Mouse (Mus musculus) stomach, embryonic 16.5 days (tissue): Measurements from ENCODE around the gene Zfp57. TPM values are rescaled to one million over a fixed set of nuclear protein-coding genes. Genes with fewer than 3 reads are reported as not detected.

Experiments used
- ATAC-seq: fragments of 200-750 bp; cut with Nextera tagmentation; 2 replicates; pipeline ENCODE4 v1.8.0; 2017; ENCODE audit warnings: moderate number of reproducible peaks, moderate TSS enrichment; ENCODE audit not compliant: insufficient read depth, low FRiP score
- H3K27ac ChIP-seq: fragments of 300-500 bp; sonication (generic); 2 replicates; pipeline ENCODE4 v1.5.1; 2014; ENCODE audit warnings: low read length
- H3K27me3 ChIP-seq: fragments of 300-500 bp; sonication (generic); 2 replicates; pipeline ENCODE4 v1.6.1; 2014; ENCODE audit warnings: low read length, control low read depth, mixed read lengths; ENCODE audit not compliant: control insufficient read depth, insufficient read depth
- H3K36me3 ChIP-seq: fragments of 300-500 bp; sonication (generic); 2 replicates; pipeline ENCODE4 v1.6.1; 2014; ENCODE audit warnings: low read length; ENCODE audit not compliant: control insufficient read depth, insufficient read depth
- H3K4me1 ChIP-seq: fragments of 300-500 bp; sonication (generic); 2 replicates; pipeline ENCODE4 v1.6.1; 2014; ENCODE audit warnings: low read length, control low read depth, mixed read lengths; ENCODE audit not compliant: control insufficient read depth, insufficient read depth
- H3K4me2 ChIP-seq: fragments of 300-500 bp; sonication (generic); 2 replicates; pipeline ENCODE4 v1.6.1; 2014; ENCODE audit warnings: low read depth, low read length, mixed read lengths
- H3K4me3 ChIP-seq: fragments of 300-500 bp; sonication (generic); replicated peaks from 2 replicates; pipeline ENCODE4 v1.5.1; 2014; ENCODE audit warnings: mild to moderate bottlenecking, low read length
- H3K9ac ChIP-seq: fragments of 300-500 bp; sonication (generic); 2 replicates; pipeline ENCODE4 v1.6.1; 2014; ENCODE audit warnings: low read length
- H3K9me3 ChIP-seq: fragments of 300-500 bp; sonication (generic); replicated peaks from 2 replicates; pipeline ENCODE4 v1.6.1; 2016; ENCODE audit warnings: low read length, control low read depth; ENCODE audit not compliant: control insufficient read depth
- WGBS: fragments of 180-500 bp; shearing (Covaris S2); extraction: QIAGEN DNeasy Blood & Tissue Kit; methylation state at CpG from one replicate; pipeline ENCODE4 v1.1.7; 2014; 5-methylcytosine and 5-hydroxymethylcytosine counted together
- polyA plus RNA-seq: library from polyadenylated mRNA; unstranded; fragments of >200 nt; fragmentation: Nextera tagmentation; extraction: Ambion mirVana; gene quantifications from 2 replicates; pipeline ENCODE4 v1.2.1, GENCODE M21; 2015

Gene Zfp57
- 40.9 and 50.3 TPM in 2 replicates for polyA plus RNA-seq

DNA sequence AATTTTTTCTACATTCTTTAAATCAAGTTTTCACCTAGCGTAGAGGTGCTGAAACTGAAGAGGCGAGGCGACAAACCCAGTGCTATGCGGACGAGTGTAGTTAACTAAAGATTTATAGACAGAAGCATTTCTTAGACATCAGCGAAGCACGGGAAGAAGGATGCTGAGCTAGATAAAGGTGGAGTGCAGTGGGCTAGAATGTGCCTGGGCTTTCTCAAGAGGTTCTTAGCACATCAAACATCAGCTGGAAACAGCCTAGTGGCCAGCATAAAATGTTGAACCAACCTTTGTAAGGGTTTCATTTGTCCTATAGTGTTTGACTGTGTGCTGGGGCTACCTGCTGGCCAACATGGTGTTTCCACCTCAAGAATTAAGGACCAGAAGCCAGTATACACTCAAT is at the start of gene Zfp57:
Gene Zfp57 (plus strand): TSS at position 301 of the 400 bp plus-strand sequence.
- H3K4me2 ChIP-seq = peak within 1 kb of the TSS; percentile 90
- H3K4me1 ChIP-seq = no peaks in the 10 kb centered on the region
- ATAC-seq = no peak
- no peaks in the 10 kb centered on the region for H3K9me3 ChIP-seq
- 0 out of 2 replicates have a peak within 1 kb of the TSS, but pooled peaks have one; percentile 37 for H3K27ac ChIP-seq
- H3K27me3 ChIP-seq = no peaks in the 10 kb centered on the region
- no peaks in the 10 kb centered on the region for H3K36me3 ChIP-seq
- H3K9ac ChIP-seq = no peak within 1 kb of the TSS
- peak within 1 kb of the TSS; percentile 74 for H3K4me3 ChIP-seq
- WGBS = 92% methylated on average over 7 of the region's 7 CpGs

DNA sequence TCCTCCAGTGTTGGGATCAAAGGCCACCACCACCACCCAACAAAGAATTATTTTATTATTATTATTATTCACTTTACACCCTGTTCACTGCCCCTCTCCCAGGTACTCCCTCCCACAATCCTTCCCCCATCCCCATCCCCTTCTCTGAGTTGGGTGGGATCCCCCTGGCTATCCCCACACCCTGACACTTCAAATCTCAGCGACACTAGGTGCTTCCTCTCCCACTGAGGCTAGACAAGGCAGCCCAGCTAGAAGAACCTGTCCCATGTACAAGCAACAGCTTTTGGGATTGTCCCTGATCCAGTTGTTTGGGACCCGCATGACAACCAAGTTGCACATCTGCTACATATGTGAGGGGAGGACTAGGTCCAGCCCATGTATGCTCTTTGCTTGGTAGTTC is 48.3 kb upstream of the Zfp57 start:
- Histone ChIP-seq H3K27me3 (no peaks in the 10 kb centered on the region), H3K9me3 (no peaks in the 10 kb centered on the region), H3K36me3 (no peaks in the 10 kb centered on the region), H3K4me1 (peaks cover 9% of the 10 kb centered on the region), H3K4me2 (no peak overlapping the region), H3K9ac (no peak overlapping the region), H3K27ac (no peak overlapping the region), H3K4me3 (no peak overlapping the region)
- no peak for ATAC-seq
- 87% methylated on average over 2 of the region's 2 CpGs for WGBS

DNA sequence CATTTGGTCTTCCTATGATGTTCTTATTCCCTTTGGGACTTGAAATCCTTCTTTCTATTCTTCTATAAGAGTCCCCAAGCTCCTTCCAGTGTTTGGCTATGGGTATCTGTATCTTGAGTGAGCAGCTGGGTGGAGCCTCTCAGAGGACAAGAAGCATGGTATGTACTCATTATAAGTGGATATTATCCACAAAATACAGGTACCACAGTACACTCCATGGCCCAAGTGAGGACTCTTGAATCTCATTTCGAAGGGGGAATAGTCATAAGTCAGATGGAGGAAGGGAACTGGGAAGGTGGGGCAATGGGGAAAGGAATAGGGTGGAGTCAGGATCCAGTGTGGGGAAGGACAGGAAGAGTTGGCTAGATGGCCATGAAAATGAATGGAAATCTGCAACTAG is 47.9 kb upstream of the Zfp57 start:
- no peak overlapping the region for H3K4me3 ChIP-seq
- H3K36me3 ChIP-seq = no peaks in the 10 kb centered on the region
- no peaks in the 10 kb centered on the region for H3K27me3 ChIP-seq
- H3K9me3 ChIP-seq = no peaks in the 10 kb centered on the region
- H3K4me2 ChIP-seq = no peak overlapping the region
- H3K27ac ChIP-seq = no peak overlapping the region
- H3K9ac ChIP-seq = no peak overlapping the region
- 86% methylated on average over 1 of the region's 1 CpGs for WGBS
- H3K4me1 ChIP-seq = peaks cover 8% of the 10 kb centered on the region
- ATAC-seq = no peak

DNA sequence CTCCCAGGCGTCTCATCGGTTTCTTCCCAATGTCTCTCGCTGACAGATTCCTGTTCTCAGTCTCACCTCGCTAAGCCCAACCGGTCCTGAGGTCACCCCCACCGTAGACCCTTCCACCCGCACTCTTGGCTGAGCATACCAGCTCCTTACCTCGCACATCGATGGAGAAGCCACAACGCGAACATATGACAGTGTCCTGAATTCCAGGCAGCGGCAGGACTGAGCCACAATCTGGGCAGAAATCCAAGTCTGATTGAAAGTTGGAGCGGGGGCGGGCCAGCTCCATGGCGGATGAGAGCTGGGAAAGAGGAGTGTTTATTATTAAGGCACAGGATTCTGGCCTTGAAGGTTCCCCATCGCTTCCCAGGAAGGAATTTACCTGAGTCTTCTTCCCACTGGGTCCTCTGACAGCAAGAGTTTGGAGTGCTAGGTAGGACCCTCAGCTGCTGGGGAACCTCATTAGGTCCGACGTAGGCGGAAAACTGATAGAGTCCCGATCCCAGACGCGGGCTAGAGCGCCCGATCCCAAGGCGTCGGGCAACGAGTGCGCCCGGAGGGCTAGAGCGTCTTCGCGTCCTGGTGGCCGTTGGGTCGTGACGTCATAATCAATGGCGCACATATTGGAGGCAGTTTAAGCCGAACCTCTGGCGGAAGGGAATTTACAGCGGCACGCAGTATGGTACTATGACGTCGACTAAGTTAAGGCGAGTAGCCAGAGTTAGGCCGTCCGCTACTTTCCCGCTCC is 42.8 kb upstream of the Zfp57 start, which contains the start of the genes Znrd1 and Znrd1as:
Gene Znrd1 (minus strand): TSS at position 561 of the 745 bp plus-strand sequence.
Gene Znrd1as (plus strand): TSS at position 594 of the 745 bp plus-strand sequence.
- H3K4me3 ChIP-seq = peak within 1 kb of the TSS; percentile 73
- H3K36me3 ChIP-seq = no peaks in the 10 kb centered on the region
- peaks cover 11% of the 10 kb centered on the region for H3K4me1 ChIP-seq
- H3K9ac ChIP-seq = peak within 1 kb of the TSS; percentile 88
- peak within 1 kb of the TSS; percentile 87 for H3K27ac ChIP-seq
- H3K4me2 ChIP-seq = peak within 1 kb of the TSS; percentile 90
- WGBS = under 1% methylated on average over 46 of the region's 46 CpGs
- peak; percentile 99 for ATAC-seq
- no peaks in the 10 kb centered on the region for H3K9me3 ChIP-seq
- no peaks in the 10 kb centered on the region for H3K27me3 ChIP-seq

DNA sequence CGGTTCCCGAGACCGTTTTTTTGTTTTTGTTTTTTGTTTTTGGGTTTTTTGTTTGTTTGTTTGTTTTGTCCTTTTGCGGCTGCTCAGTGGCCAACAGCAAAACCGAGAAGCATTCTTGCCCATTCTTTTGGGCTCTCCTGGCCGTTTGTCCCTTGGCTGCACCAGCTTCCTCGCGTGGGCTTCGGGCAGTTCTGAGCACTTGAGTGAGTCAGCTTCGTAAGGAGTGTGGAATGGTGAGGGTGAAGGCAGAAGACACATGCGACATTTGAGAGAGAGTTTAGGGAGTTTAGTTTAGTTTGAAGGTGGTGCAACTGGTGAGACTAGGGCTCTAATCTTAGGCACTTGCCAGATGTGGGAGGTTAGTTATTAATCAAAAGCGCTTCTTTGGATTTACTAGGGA is 42.1 kb upstream of the Zfp57 start:
- Histone ChIP-seq H3K4me1 (peaks cover 11% of the 10 kb centered on the region), H3K9ac (peak overlapping the region; percentile 88), H3K36me3 (no peaks in the 10 kb centered on the region), H3K9me3 (no peaks in the 10 kb centered on the region), H3K27ac (peak overlapping the region; percentile 87), H3K4me2 (peak overlapping the region; percentile 90), H3K27me3 (no peaks in the 10 kb centered on the region), H3K4me3 (peak overlapping the region; percentile 73)
- WGBS = 9% methylated on average over 12 of the region's 12 CpGs
- no peak for ATAC-seq

DNA sequence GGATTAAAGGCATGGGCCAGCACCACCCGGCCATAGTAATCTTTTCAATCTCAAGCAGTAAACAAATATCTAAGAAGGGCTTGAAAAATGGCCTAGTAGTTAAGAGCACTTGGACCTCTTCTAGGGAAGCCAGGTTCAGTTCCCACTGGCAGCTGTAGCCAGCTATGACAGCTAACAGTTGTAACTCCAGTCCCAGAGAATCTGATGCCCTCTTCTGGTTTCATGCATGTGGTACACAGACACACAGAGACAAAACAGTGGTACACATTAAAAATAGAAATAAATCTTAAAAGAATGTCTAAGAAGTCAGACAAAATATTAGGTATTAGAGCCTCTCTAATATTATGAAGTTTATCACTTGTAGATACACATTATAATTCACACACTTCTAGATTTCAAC is 39.8 kb upstream of the Zfp57 start:
- H3K9me3 ChIP-seq = no peaks in the 10 kb centered on the region
- no peak overlapping the region for H3K4me3 ChIP-seq
- H3K27me3 ChIP-seq = no peaks in the 10 kb centered on the region
- no peak overlapping the region for H3K9ac ChIP-seq
- ATAC-seq = no peak
- no peak overlapping the region for H3K4me2 ChIP-seq
- 59% methylated on average over 1 of the region's 1 CpGs for WGBS
- peaks cover 11% of the 10 kb centered on the region for H3K4me1 ChIP-seq
- H3K36me3 ChIP-seq = no peaks in the 10 kb centered on the region
- no peak overlapping the region for H3K27ac ChIP-seq

DNA sequence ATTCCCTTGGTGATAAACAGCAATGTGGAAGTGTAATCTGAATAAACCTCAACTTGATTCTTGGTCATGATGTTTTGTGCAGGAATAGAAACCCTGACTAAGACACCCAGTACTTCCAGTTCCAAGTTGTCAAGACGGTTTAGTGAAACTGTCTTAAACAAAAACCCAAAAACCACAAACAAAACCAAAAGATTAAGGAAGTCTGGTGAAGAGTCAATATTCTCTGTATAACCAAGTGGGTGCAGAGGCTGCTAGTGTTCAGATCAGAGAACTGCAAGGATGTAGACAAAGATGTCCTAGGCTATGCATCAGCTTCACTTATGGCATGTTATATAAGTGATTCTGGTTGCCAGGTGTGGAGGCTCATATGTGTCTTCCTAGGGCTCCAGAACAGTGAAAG is 34.1 kb upstream of the Zfp57 start:
- WGBS = 75% methylated on average over 1 of the region's 1 CpGs
- no peak for ATAC-seq

DNA sequence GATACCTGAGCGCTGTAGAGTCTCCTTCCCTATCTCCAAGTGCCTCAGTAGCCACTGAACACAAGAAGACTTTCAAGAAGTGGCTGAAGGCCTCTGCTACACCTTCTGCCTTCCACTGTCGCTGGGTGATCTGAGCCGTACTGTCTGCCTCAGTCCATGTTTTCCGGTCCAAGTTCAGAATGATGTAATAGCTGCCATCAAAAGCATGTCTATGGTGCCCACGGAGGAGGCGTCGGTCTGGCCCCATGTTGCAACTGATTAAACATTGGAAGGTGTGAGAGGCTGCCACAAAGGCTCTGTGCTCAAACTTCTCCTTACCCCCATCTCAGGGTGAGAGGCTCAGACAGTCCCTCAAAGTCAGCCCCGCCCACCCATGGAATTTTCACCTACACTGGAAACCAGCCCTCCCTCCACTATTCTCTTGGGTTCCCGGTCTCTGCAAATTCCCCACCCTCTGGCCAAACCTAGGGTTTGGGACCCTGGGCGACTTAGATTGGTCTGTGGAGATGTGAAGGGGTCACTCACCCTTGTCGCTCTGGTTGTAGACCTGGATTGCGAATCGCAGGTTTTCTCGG is 30.6 kb upstream of the Zfp57 start:
- Histone ChIP-seq H3K9ac (no peak overlapping the region), H3K4me2 (no peak overlapping the region), H3K4me3 (no peak overlapping the region), H3K27ac (no peak overlapping the region), H3K9me3 (no peaks in the 10 kb centered on the region), H3K36me3 (no peaks in the 10 kb centered on the region), H3K4me1 (no peaks in the 10 kb centered on the region), H3K27me3 (no peaks in the 10 kb centered on the region)
- 70% methylated on average over 14 of the region's 14 CpGs for WGBS
- no peak for ATAC-seq

More for the DNA sequence above, 34.1 kb upstream of the Zfp57 start:
- no peak overlapping the region for H3K4me3 ChIP-seq
- H3K4me1 ChIP-seq = no peaks in the 10 kb centered on the region
- H3K27ac ChIP-seq = no peak overlapping the region
- H3K9ac ChIP-seq = no peak overlapping the region
- no peak overlapping the region for H3K4me2 ChIP-seq
- no peaks in the 10 kb centered on the region for H3K27me3 ChIP-seq
- H3K9me3 ChIP-seq = no peaks in the 10 kb centered on the region
- H3K36me3 ChIP-seq = no peaks in the 10 kb centered on the region

DNA sequence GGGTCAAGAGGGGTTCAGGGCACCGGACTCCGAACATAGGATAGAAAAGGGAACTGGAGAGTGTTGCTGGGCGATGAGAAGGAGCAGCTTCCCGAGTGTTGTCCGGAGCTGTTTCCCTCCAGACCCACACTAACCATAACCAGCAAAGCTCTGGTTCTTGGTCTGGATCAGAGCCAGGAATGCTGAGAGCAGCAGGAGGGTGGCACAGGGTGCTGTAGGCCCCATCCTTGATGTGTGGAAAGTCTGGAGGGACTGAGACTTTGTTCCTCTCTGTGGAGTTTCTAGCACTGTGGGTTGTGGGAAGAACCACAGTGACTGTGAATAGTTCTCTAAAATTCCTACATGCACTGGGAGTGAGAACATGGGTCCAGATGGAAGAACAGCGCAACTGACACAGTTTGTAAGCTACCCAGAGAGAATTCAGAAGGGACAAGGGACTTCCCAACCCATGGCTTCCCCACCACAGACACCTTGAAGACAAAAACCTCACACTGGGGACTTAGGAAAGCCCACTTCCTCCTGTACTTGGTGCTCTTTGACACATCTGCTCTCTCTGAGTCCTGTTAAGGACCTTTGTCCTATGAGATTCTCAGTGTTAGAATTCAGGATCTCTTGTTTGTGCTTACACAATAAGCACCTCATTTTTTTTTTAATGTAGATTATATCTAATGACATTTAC is 29.7 kb upstream of the Zfp57 start:
- Histone ChIP-seq H3K36me3 (no peaks in the 10 kb centered on the region), H3K9me3 (no peaks in the 10 kb centered on the region), H3K4me2 (no peak overlapping the region), H3K4me1 (no peaks in the 10 kb centered on the region), H3K27me3 (no peaks in the 10 kb centered on the region), H3K9ac (no peak overlapping the region), H3K4me3 (no peak overlapping the region), H3K27ac (no peak overlapping the region)
- WGBS = 85% methylated on average over 6 of the region's 6 CpGs
- no peak for ATAC-seq
